Mouse (Mus musculus): ENCODE data around the gene Rtn4rl2.

The Rtn4rl2 gene

GRCm38 (mm10) chr2:84850407-84851129 lies 35.9 kb downstream of the Rtn4rl2 start:
- no peak for DNase-seq (ENCODE audit: low read depth, low spot score)

GRCm38 (mm10) chr2:84845226-84845625 lies 41.3 kb downstream of the Rtn4rl2 start:
- no peak for DNase-seq (ENCODE audit: low read depth, low spot score)

- no peak for DNase-seq (ENCODE audit: low read depth, low spot score)
These were observed 42.9 kb downstream of the Rtn4rl2 start for GRCm38 (mm10) chr2:84843654-84844053.

- DNase-seq (ENCODE audit: low read depth, low spot score) = no peak
These were observed 44.6 kb downstream of the Rtn4rl2 start for GRCm38 (mm10) chr2:84841905-84842304.

- DNase-seq (ENCODE audit: low read depth, low spot score) = no peak
These were observed 45.6 kb downstream of the Rtn4rl2 start for GRCm38 (mm10) chr2:84840748-84841563.

- DNase-seq (ENCODE audit: low read depth, low spot score) = no peak
These were observed 46.3 kb downstream of the Rtn4rl2 start for GRCm38 (mm10) chr2:84840016-84840747.

- DNase-seq (ENCODE audit: low read depth, low spot score) = no peak
These were observed 47.2 kb downstream of the Rtn4rl2 start for GRCm38 (mm10) chr2:84838993-84839980.

GRCm38 (mm10) chr2:84838593-84838949 lies 47.9 kb downstream of the Rtn4rl2 start, which contains the start of gene Slc43a1:
Gene Slc43a1, plus strand, starts transcription at chr2:84838850.
- no peak for DNase-seq (ENCODE audit: low read depth, low spot score)

- DNase-seq (ENCODE audit: low read depth, low spot score) = no peak
These were observed 48.5 kb downstream of the Rtn4rl2 start for GRCm38 (mm10) chr2:84837817-84838592.

- DNase-seq (ENCODE audit: low read depth, low spot score) = no peak
These were observed 49.4 kb downstream of the Rtn4rl2 start for GRCm38 (mm10) chr2:84837107-84837506.

- peak; percentile 76 for DNase-seq (ENCODE audit: low read depth, low spot score)
These were observed 54.7 kb downstream of the Rtn4rl2 start for GRCm38 (mm10) chr2:84831666-84832391.

- no peak for DNase-seq (ENCODE audit: low read depth, low spot score)
These were observed 59.1 kb downstream of the Rtn4rl2 start for GRCm38 (mm10) chr2:84827283-84827920.

- DNase-seq (ENCODE audit: low read depth, low spot score) = peak; percentile 90
These were observed 59.8 kb downstream of the Rtn4rl2 start, which contains the start of gene Timm10 for GRCm38 (mm10) chr2:84826488-84827282. Gene Timm10, plus strand, starts transcription at chr2:84826997.

- no peak for DNase-seq (ENCODE audit: low read depth, low spot score)
These were observed 63.3 kb downstream of the Rtn4rl2 start for GRCm38 (mm10) chr2:84823237-84823636.

GRCm38 (mm10) chr2:84822552-84822951 lies 64.0 kb downstream of the Rtn4rl2 start, which contains the start of gene Smtnl1:
Gene Smtnl1, minus strand, starts transcription at chr2:84822652.
- DNase-seq (ENCODE audit: low read depth, low spot score) = no peak

All from retina, postnatal 7 days (tissue).